Mouse (Mus musculus): Measurements from ENCODE around the gene Slc40a1. TPM values are rescaled to one million over a fixed set of nuclear protein-coding genes. Genes with fewer than 3 reads are reported as not detected.

Gene Slc40a1
- total RNA-seq, 2 experiments from 2014 or later = 14.9 to 17.3 TPM

DNA sequence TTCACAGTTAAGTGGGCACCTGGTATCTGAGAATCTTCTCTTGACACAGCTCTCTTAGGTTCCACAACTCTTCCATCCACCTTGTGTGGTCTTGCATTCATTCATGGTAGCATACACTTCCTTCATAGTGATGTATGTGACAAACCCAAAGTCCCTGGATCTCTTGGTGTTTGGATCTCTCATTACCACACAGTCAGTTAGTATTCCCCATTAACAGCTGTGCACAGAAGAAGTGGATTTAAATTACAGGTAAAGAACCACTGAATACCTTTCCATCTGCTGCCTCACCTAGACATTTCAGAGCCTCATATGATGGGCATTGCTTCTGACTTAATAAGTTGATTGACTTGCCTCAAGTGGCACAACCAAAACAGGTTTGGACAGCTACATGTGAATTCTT is 36.1 kb downstream of the Slc40a1 start, which contains the start of gene Gm5269:
TSS of gene Gm5269 (minus strand) at position 101 of the 400 bp plus-strand sequence.
- intact Hi-C loops (cut with DNase I) = no loop called here
- no peak for DNase-seq

DNA sequence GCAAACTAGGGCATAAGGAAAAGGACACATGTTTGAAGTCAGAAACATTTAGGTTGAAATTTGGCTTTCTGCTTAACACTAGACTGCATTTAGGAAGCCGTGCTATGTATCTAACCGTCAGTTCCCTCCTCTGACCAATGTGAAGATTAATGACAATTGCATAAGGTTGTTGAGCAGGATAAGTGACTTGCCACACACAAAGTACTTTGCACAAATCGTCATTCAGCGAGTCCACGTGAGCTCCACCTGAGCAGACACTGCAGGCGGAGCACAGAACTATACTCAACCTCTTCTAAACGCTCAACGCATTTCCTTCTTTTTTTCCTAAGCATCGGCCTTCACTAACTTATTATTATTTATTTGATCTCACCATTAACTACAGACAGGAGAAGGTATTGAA is 39.5 kb downstream of the Slc40a1 start:
- DNase-seq = no peak
- intact Hi-C loops (cut with DNase I) = no loop called here

DNA sequence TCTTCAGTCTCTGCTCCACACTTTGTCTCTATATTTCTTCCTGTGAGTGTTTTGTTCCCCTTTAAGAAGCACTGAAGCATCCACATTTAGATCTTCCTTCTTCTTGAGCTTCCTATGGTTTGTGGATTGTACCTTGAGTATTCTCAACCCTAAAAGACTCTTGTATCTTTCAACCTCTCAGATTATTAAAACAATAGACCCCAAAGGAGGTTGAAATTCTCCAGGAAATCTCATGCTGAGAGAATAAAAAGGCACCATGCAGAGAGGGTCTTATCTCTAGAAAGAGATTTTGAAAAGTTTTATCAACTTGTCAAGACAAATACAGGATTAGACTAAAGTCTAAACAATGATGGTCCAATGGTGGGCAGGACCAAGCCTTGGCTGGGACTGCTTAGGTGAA is 42.9 kb downstream of the Slc40a1 start:
- intact Hi-C loops (cut with DNase I) = no loop called here
- no peak for DNase-seq

DNA sequence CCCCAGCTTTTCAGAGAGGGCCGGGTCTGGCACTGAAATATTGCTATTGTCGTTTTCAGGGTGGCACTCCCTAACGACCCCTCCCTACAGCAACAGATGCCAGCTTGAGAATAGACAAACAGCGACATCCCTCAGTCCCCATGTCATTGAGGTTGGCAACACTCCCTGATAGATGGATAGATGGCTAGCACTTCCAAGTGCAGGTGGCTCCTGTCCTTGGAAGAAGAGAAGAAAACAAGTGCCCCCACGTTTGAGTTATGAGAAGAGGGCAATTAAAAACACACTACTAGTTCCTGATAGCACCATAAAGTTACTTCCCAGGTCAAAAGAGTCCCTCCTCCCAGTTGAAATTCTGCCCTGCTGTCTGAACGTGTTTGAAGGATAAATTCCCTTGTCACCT is 44.2 kb downstream of the Slc40a1 start:
- DNase-seq = no peak
- intact Hi-C loops (cut with DNase I) = no loop called here

DNA sequence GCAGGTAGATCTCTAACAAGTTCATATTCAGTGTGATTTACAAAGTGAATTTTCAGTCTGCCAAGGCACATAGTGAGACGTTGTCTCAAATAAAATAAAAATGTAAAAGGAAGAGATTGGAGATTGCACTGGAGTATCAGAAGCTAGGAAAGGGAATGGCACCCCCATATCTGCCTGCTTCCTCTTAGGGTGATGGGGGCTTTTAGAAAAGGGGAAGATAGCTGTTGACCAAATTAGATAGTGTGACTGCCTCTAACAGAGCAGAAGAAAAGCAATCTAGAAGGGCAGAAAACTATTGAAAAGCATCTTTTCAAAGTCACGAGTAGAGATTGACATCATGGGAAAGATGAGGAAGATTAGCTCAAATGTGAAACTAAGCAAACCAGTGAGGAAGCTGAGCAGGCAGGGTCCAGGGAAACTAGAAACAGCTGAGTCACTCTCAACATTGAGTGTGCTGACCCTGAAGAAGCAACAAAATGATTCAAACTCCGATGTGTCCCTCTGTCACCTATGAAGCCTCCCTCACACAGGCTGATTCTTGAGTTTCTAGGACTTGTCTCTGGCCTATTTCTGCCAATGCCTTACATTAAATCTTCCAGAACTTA is 45.0 kb downstream of the Slc40a1 start:
- intact Hi-C loops (cut with DNase I) = no loop called here
- DNase-seq = no peak

DNA sequence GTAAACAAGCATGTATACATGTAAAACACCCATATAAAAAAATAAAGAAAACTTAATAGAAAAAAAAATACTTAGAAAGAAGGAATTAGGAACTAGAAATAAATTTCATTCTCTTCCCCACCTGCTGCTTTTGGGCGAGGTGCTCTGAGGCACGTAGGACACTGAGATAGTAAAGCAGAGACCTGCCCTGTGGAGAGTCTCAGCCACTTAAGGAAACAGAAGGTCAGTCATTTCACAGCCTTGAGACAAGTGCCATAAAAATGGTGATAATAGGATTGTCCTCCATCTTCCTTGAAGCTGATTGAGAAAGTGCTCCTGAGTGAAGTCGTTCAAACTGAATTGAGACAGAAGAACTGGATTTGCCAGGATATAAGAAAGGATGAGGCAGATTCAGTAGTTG is 48.9 kb downstream of the Slc40a1 start:
- DNase-seq = no peak

DNA sequence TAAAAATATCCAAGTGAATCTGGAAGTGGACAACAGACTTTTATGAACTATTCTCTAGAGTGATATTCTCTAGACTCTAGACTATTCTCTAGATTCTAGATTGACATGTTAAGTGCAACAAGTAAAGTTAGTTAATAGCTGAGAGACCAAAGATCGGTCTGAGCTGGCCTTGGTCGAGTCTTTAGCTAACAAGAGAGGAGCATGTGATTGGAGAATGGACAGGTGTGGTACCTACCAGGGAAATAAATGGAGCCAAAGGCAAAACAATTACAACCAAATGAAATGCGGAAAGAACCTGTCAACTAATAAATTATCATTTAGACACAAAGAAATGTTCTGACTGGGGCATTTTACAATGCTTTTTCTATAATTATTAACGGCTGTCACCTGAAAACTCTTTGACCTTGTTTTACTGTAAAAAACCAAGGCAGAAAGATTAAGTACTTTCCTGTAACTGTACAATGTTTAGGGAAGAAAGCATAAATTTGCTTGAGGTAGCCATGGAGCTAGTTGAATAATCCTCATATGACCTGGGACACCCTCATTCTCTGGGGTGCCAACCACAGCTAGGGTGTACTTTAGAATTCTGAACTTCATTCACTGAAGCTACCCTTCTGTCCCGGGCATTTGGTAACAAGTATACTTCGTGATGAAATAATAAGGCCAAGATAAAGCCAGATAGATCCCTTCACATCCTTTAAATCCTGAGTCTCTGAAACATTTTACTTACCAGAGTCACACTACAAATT is 49.7 kb downstream of the Slc40a1 start:
- no peak for DNase-seq
- intact Hi-C loops (cut with DNase I) = no loop called here

More for the DNA sequence above, 48.9 kb downstream of the Slc40a1 start:
- intact Hi-C loops (cut with DNase I) = no loop called here

DNA sequence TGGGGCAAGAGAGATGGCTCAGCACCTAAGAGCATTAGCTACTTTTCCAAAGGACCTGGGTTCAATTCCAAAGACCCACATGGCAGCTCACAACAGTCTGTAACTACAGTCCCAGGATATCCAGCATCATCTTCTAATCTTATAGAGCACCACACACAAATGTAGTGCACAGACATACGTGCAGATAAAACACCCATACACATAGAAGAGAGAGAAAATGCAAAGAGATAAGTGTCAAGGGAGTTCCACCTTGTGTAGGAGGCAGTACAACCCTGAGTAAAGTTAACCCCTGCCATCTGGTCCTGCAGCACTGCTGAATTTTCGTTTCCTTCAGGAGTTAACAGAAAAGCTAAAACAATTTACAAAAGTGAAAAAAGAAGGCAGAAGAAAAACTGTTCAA is 50.7 kb downstream of the Slc40a1 start:
- no peak for DNase-seq
- intact Hi-C loops (cut with DNase I) = no loop called here

DNA sequence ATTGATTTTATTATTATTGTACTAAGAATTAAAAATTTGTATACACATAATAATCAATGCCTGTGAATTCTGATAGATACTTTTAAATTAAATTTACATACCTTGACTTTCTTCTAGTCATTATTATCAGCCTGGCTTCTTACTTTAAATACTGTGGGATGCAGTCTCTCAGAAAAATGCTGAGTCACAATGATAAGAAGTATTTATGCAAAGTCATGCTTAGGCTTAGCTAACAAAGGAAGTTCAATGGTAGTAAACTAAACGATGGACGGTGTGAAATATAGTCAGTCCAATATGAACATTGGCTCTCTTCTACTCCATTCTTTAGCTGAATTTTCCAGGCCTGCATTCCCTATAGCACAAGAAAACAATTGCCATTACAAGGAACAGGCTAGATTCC is 53.1 kb downstream of the Slc40a1 start:
- no peak for DNase-seq
- intact Hi-C loops (cut with DNase I) = no loop called here

DNA sequence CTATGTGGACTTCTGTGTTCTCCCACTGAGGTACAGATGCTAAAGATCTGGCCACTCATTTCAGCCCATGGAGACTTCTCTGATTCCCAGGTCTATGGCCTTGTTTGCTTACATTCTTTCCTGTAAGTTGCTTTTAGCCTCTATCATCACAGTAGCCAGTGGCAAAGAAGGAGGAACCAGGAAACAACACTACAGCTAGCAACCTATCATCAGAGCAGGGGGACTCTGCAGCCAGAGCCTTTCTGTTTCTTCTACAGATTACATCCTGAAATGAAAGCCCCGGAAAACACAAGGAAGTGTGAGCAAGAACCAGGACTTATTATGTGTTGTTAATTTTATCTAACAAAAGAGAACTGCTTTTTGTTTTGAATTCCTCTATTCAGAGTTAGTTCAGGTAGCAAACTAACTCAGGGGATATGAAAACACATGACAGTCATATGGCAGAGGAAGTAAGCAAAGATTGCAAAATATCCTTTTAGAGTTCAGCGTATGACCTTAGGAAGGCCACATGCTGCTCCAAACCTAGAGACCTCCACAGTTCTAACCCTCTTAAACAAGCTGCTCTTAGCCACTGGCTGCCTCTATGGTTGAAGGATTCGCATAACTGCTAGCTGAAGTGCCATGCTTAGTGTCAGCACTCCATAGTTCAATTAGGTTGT is 57.7 kb downstream of the Slc40a1 start:
- intact Hi-C loops (cut with DNase I) = no loop called here
- no peak for DNase-seq

DNA sequence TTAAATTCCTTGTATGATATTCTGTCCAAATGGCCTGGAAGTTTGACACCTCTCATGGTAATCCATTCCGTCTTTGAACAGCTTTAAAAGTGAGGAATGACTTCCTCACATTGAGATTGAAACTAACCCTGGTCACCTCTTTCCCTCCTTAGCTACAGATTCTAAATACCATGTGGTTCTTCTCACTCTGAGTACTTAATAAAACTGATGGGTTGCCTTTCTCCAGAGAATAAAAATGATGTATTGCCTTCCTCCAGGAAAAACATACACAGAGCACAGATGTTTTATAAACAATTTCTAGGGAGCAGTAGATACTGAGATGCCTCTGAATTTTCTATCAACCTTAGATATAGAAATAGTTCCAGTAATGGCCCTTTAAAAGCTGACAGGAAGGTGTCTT is 58.3 kb downstream of the Slc40a1 start:
- intact Hi-C loops (cut with DNase I) = no loop called here
- no peak for DNase-seq

DNA sequence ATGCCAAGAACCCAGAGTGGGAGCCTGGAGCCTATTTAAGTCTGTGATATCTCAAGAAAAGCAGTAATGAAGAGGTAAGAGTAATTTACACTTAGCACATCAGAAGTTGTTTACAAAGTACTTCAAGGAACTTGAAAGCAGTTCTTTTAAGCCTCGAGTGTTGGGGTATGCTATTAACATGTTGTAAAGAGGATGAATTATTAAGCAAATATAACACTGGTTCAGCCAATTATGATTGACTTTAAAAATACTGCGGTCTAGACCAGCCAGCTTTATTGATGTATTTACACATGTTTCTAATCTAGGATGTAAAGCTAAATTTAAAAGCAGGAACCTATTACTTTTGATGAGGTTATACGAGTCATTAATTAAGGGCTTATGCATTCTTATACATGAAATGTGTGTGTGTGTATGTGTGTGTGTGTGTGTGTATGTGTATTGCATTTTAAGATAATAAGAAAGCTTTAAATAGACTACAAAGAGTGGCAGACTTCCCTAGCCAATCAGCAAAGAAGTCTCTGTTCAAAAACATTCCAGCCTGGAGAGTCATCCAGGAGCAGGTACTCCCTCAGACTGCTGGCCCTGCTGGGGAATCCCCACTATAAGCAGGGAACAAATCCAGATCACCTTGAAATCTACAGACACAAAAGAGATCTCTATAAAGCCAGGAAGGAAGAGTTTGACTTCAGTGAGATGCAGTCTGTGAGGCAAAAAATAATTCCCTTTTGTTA is 59.9 kb downstream of the Slc40a1 start:
- no peak for DNase-seq
- intact Hi-C loops (cut with DNase I) = no loop called here

DNA sequence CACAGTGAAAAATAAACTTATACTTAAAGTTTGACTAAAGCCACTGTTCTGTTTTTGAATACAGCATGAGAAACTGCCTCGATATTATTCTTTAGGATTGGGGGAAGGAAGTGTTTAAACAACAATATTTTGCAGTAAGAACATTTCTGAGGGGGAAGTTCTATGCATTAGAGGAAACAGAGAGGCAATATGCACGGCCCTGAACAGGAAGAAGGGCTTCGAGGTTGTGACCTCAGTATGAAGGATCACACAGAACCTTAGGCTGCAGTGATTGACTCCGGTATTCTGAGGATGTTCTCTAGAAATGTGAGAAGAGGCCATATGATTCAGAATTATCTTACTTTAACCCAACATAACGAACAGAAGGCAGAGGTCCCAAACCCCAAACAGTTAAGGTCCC is 60.6 kb downstream of the Slc40a1 start:
- intact Hi-C loops (cut with DNase I) = no loop called here
- DNase-seq = no peak

DNA sequence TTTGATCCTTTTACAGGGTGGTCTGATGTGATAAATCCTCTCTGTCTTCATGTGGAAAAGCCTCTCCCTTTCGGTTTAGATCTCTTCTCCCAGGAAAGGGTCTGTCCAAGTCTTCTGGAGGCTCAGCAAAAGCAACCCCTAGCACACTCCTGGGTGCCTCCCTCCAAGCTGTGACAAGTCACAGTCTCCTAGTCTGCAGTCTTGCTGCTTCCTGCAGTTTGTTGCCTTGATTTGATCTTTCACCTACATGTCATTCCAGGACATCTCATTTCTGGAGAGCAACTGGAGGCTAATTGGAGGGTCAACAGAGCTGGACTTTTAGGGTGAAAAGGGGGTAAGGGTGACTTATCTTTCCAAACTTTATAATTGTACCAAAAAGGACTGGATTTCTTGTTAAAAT is 61.0 kb downstream of the Slc40a1 start:
- peak in 1 of 2 experiments; percentile 32 for DNase-seq
- intact Hi-C loops (cut with DNase I) = no loop called here

DNA sequence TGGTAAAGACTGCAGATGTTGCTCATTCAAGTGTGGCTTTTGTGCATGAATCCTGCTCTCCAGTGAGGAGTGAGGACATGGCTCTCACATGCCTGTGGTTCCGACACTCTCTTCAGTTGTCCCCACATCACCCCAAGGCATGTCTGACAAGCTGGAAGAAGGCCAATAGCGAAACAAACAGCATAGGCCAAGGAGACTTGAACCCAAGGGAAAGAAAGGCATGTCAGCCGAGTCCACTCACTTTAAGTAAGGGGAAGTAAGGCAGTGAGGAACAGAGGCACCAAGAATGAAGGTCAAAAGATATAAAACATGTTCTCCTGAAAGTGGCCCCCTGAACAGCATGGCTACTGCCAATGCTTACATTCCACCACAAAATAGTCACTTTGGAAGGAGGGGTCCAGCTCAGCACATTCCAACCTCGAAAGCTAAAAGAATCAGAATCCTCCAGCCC is 61.7 kb downstream of the Slc40a1 start:
- intact Hi-C loops (cut with DNase I) = loop anchor here (5.0 kb wide), 1 partner anchor 37 kb away; no protein-coding TSS in a partner anchor

DNA sequence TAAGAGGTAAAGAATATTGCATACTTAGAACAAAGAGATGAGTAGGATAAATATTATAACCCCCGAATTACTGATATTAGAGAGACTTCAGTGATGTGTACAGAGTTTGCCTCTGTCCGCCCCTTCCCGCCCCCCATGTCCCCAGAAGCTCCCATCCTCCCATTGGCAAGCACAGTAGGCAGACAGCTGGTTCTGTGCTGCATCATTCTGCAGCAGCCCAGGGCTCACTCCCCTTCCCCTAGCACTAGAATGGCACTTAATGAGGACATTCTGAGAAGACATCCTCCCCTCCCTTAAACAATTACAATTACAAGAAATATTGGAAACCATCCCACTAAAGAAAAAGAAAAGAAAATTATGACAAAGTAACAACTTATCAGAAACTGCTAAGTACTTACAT is 62.7 kb downstream of the Slc40a1 start:
- intact Hi-C loops (cut with DNase I) = loop anchor here (5.0 kb wide), 1 partner anchor 36 kb away; no protein-coding TSS in a partner anchor

More for the DNA sequence above, 61.7 kb downstream of the Slc40a1 start:
- DNase-seq = peak; percentile 35 to 59

DNA sequence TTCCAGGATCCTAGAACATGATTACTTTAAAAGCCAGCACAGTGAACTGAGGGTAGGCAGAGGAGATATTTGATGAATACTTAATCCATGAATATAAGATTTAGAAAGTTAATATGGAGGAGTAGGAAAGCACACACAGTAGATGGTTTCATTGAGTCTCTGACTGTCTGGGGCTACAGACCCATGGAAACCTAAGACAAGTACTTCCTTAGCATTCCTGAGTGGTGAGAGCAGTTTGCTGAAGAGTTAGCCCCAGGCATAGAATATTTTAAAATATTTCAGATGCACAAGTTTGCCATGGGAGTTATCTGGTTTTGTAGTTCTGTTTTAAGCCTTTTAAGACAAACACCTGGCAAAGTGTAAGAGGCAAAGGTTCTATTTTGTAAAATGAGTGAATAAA is 65.2 kb downstream of the Slc40a1 start:
- no peak for DNase-seq
- intact Hi-C loops (cut with DNase I) = loop anchor here (5.0 kb wide), 1 partner anchor 34 kb away; no protein-coding TSS in a partner anchor

More for the DNA sequence above, 62.7 kb downstream of the Slc40a1 start:
- DNase-seq = peak in 1 of 2 experiments; percentile 37

DNA sequence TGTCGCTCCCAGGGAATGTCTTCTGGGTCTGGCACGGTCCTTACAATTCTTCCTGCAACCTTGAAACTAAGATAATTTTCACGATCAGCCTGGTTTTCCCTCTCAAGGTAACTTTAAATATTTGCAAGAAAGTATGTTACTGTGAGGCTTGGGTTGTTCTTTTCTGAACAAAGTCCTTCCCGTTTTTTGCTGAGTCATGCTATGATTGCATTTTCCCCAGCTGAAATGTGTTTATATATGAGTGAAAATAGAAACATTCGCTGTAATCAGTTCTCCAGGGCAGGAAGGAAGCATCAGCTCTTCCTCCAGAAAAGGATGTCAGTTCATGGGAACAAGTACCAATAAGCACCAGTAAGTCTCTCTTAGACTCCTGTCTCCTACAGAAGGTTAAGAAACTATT is 66.0 kb downstream of the Slc40a1 start:
- intact Hi-C loops (cut with DNase I) = loop anchor here (5.0 kb wide), 1 partner anchor 33 kb away; no protein-coding TSS in a partner anchor
- no peak for DNase-seq
